Mouse (Mus musculus): ENCODE measurements around the gene Mien1.

GRCm38 (mm10) chr11:98479940-98480497 is 41.2 kb upstream of the Mien1 start:
- TF ChIP-seq FLI1 (IDR thresholded peaks at IDR 0.05; ENCODE audit: low read length) (no peak), GATA1 (IDR thresholded peaks at IDR 0.05; ENCODE audit: borderline replicate concordance, low read length) (no peak)
